Mouse (Mus musculus) neural tube, embryonic 11.5 days (tissue): ENCODE data around the gene Plaa. TPM values are rescaled to one million over a fixed set of nuclear protein-coding genes. Genes with fewer than 3 reads are reported as not detected.

ENCODE experiments used
- ATAC-seq: fragments of 200-750 bp; cut with Nextera tagmentation; 2 replicates; pipeline ENCODE4 v1.8.0; 2017; ENCODE audit warnings: moderate number of reproducible peaks, mild to moderate bottlenecking, moderate TSS enrichment, moderate library complexity; ENCODE audit not compliant: insufficient read depth, low FRiP score, low TSS enrichment
- DNase-seq: peaks from one replicate; pipeline ENCODE4 v3.0.0-alpha.2; 2015; ENCODE audit warnings: low spot score
- H3K27ac ChIP-seq: fragments of 300-500 bp; sonication (generic); 2 replicates; pipeline ENCODE4 v1.5.1; 2014; ENCODE audit warnings: low read depth, mild to moderate bottlenecking, low read length
- H3K27me3 ChIP-seq: fragments of 300-500 bp; sonication (generic); 2 replicates; pipeline ENCODE4 v1.6.1; 2014; ENCODE audit warnings: mild to moderate bottlenecking, low read length, mixed read lengths; ENCODE audit not compliant: control insufficient read depth, insufficient read depth
- H3K36me3 ChIP-seq: fragments of 300-500 bp; sonication (generic); 2 replicates; pipeline ENCODE4 v1.6.1; 2014; ENCODE audit warnings: mild to moderate bottlenecking, low read length, moderate library complexity, mixed read lengths; ENCODE audit not compliant: control insufficient read depth, insufficient read depth
- H3K4me1 ChIP-seq: fragments of 300-500 bp; sonication (generic); 2 replicates; pipeline ENCODE4 v1.6.1; 2014; ENCODE audit warnings: low read length, mixed read lengths; ENCODE audit not compliant: control insufficient read depth, insufficient read depth
- H3K4me2 ChIP-seq: fragments of 300-500 bp; sonication (generic); 2 replicates; pipeline ENCODE4 v1.6.1; 2014; ENCODE audit warnings: low read depth, mild to moderate bottlenecking, moderate library complexity
- H3K4me3 ChIP-seq: fragments of 300-500 bp; sonication (generic); 2 replicates; pipeline ENCODE4 v1.5.1; 2014; ENCODE audit warnings: low read depth, low read length
- H3K9ac ChIP-seq: fragments of 300-500 bp; sonication (generic); 2 replicates; pipeline ENCODE4 v1.6.1; 2014; ENCODE audit warnings: mild to moderate bottlenecking, low read length
- H3K9me3 ChIP-seq: fragments of 300-500 bp; sonication (generic); 2 replicates; pipeline ENCODE4 v1.6.1; 2016; ENCODE audit warnings: low read length; ENCODE audit not compliant: control insufficient read depth
- WGBS: fragments of 180-500 bp; shearing (Covaris S2); extraction: QIAGEN DNeasy Blood & Tissue Kit; methylation state at CpG from one replicate; pipeline ENCODE4 v1.1.7; 2014; 5-methylcytosine and 5-hydroxymethylcytosine counted together
- polyA plus RNA-seq: library from polyadenylated mRNA; unstranded; fragments of >200 nt; fragmentation: Nextera tagmentation; extraction: Ambion mirVana; gene quantifications from 2 replicates; pipeline ENCODE4 v1.2.1, GENCODE M21; 2014

Plaa gene
- polyA plus RNA-seq, 1 experiment from 2014 or later, result 99.0 TPM

DNA sequence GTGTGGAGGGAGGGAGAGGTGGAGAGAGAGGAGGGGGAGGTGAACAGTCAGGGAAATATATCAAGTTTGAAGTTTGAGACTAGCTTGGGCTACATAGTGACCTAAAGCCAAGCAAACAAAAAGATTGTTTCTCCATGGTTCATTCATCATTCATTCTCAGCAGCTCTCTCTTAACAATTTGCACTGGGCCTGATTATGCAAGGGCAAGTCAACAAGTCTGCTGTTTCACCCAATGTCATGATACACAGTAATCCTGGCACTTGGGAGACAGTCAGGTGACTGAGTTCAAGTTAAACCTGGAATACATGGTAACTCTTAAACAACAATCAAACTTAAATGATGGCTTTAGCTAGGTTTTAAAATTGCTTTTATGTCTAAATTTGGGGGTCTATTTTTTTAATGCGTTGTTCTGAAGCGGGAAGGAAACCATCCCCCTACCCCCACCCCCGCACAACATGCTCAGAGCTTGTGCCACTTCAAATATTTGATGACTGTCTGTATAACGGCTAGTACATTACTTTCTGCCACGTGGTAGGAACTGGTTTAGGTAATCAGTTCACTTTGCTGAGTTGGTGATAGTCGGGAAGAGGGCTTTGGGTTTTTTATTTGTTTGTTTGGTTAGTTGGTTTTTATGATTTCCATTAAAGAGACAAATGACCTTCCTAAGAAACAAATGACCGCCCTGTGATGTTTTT, 40.9 kb downstream of the Plaa start:
- Histone ChIP-seq H3K4me1 (no peaks in the 10 kb centered on the region), H3K36me3 (no peaks in the 10 kb centered on the region), H3K9me3 (no peaks in the 10 kb centered on the region), H3K4me3 (no peak overlapping the region), H3K9ac (no peak overlapping the region), H3K4me2 (no peak overlapping the region), H3K27ac (no peak overlapping the region), H3K27me3 (no peaks in the 10 kb centered on the region)
- whole genome bisulfite sequencing, result 76% methylated on average over 7 of the region's 7 CpGs
- DNase-seq (no peak), ATAC-seq (no peak)

DNA sequence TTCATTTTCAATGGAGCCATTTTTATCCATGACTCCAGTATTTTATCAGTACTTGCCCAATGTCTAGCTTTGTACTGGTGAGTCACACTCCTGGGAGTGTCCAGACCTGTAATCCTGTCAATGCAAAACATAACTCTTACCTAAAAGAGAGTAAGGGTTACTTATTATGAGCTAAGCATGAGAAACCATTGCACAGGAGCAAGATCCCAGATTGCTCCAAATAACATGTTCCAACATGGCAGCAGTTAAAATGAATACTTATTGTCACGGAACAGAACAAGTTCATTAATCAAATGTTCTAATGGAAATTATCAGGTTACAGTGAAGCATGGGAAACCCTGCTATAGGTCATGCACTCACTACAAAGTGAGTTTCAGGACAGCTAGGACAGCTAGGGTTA, 42.7 kb downstream of the Plaa start:
- Histone ChIP-seq H3K27me3 (no peaks in the 10 kb centered on the region), H3K4me3 (no peak overlapping the region), H3K9me3 (no peaks in the 10 kb centered on the region), H3K4me2 (no peak overlapping the region), H3K9ac (no peak overlapping the region), H3K36me3 (no peaks in the 10 kb centered on the region), H3K4me1 (no peaks in the 10 kb centered on the region), H3K27ac (no peak overlapping the region)
- no peak for ATAC-seq
- no peak for DNase-seq
- WGBS, result 79% methylated on average over 1 of the region's 1 CpGs

- Histone ChIP-seq H3K4me2 (no peak overlapping the region), H3K36me3 (no peaks in the 10 kb centered on the region), H3K4me1 (no peaks in the 10 kb centered on the region), H3K4me3 (no peak overlapping the region), H3K27ac (no peak overlapping the region), H3K27me3 (no peaks in the 10 kb centered on the region), H3K9ac (no peak overlapping the region), H3K9me3 (no peaks in the 10 kb centered on the region)
- ATAC-seq (no peak), DNase-seq (peak; percentile 11)
- WGBS, result 60% methylated on average over 2 of the region's 2 CpGs
Measured at GRCm38 (mm10) chr4:94559266-94559665, 43.8 kb downstream of the Plaa start.

GRCm38 (mm10) chr4:94557145-94557544, 45.9 kb downstream of the Plaa start:
- no peak overlapping the region for H3K4me2 ChIP-seq
- no peak overlapping the region for H3K27ac ChIP-seq
- 82% methylated on average over 7 of the region's 7 CpGs for WGBS
- no peak overlapping the region for H3K4me3 ChIP-seq
- H3K9me3 ChIP-seq, result no peaks in the 10 kb centered on the region
- no peaks in the 10 kb centered on the region for H3K4me1 ChIP-seq
- ATAC-seq (no peak), DNase-seq (no peak)
- no peaks in the 10 kb centered on the region for H3K36me3 ChIP-seq
- H3K27me3 ChIP-seq, result no peaks in the 10 kb centered on the region
- H3K9ac ChIP-seq, result no peak overlapping the region

- DNase-seq (peak; percentile 96), ATAC-seq (peak; percentile 95)
- Histone ChIP-seq H3K4me3 (peak within 1 kb of the TSS; percentile 85), H3K9me3 (no peaks in the 10 kb centered on the region), H3K36me3 (no peaks in the 10 kb centered on the region), H3K4me1 (no peaks in the 10 kb centered on the region), H3K27ac (peak within 1 kb of the TSS; percentile 55), H3K27me3 (no peaks in the 10 kb centered on the region), H3K4me2 (peak within 1 kb of the TSS; percentile 56), H3K9ac (peak within 1 kb of the TSS; percentile 85)
- WGBS, result 2% methylated on average over 66 of the region's 83 CpGs
Measured at GRCm38 (mm10) chr4:94556265-94557054, 46.6 kb downstream of the Plaa start, which contains the start of the genes Gm10306 and Caap1. Gene Gm10306 (plus strand): TSS chr4:94556546. Gene Caap1 (minus strand): TSS chr4:94556796.

GRCm38 (mm10) chr4:94554955-94555494, 48.0 kb downstream of the Plaa start:
- ATAC-seq (no peak), DNase-seq (no peak)
- Histone ChIP-seq H3K4me2 (peak overlapping the region; percentile 56), H3K27me3 (no peaks in the 10 kb centered on the region), H3K36me3 (no peaks in the 10 kb centered on the region), H3K4me3 (no peak overlapping the region), H3K4me1 (no peaks in the 10 kb centered on the region), H3K9ac (no peak overlapping the region), H3K27ac (no peak overlapping the region), H3K9me3 (no peaks in the 10 kb centered on the region)
- WGBS, result 93% methylated on average over 5 of the region's 5 CpGs

DNA sequence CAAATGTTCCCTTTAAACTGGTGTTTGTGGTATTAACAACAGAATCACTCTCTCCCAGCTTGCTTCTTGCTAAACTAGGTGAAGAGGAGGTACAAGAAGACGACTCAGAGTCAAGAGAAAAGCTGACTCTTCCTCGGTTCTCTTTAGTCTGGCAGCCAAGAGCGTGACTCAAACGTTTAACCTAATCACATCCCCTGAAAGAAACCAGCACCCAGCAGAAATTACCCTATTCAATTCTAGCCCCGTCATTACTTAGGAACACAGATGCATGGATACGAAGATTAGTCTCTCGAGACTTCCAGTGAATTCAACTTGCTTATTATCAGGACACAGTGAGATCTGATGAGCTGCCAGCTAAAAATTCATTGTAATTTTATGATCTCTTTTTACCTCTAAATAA, 58.7 kb downstream of the Plaa start:
- ATAC-seq (no peak), DNase-seq (no peak)
- Histone ChIP-seq H3K27ac (no peak overlapping the region), H3K4me1 (no peaks in the 10 kb centered on the region), H3K27me3 (no peaks in the 10 kb centered on the region), H3K4me2 (no peak overlapping the region), H3K36me3 (peaks cover 2% of the 10 kb centered on the region), H3K9me3 (no peaks in the 10 kb centered on the region), H3K4me3 (no peak overlapping the region), H3K9ac (no peak overlapping the region)
- WGBS, result 74% methylated on average over 7 of the region's 7 CpGs

DNA sequence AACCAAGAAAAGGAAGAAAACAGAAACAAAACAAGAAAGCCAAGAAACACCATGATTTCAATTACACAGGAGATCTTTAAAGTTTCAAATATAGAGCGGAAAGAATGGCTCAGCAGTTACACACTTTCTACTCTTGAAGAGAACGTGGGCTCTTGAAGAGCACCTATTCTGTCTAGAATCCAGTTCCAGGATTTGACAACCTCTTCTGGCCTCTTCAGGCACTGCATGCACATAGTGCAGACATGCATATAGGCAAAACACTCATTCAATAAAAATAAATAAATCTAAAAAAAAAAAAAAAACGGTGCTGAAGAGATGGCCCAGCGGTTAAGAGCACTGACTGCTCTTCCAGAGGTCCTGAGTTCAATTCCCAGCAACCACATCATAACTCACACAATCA, 60.0 kb downstream of the Plaa start:
- Histone ChIP-seq H3K9ac (no peak overlapping the region), H3K4me3 (no peak overlapping the region), H3K36me3 (peaks cover 2% of the 10 kb centered on the region), H3K27me3 (no peaks in the 10 kb centered on the region), H3K9me3 (no peaks in the 10 kb centered on the region), H3K27ac (no peak overlapping the region), H3K4me1 (no peaks in the 10 kb centered on the region), H3K4me2 (no peak overlapping the region)
- no peak for DNase-seq
- 96% methylated on average over 4 of the region's 4 CpGs for WGBS
- ATAC-seq, result no peak
